Mouse (Mus musculus) urinary bladder, adult 2 months (tissue): ENCODE measurements around the gene Lmf1. TPM values are rescaled to one million over a fixed set of nuclear protein-coding genes. Genes with fewer than 3 reads are reported as not detected.

ENCODE experiments used
- DNase-seq: peaks from one replicate; pipeline ENCODE4 v3.0.0; 2022; ENCODE audit warnings: low spot score
- polyA plus RNA-seq: library from polyadenylated mRNA; depleted of rRNA; stranded (reverse); fragments of >200 nt; gene quantifications from 2 replicates; pipeline ENCODE4 v1.2.3, GENCODE M21; 2012

The Lmf1 gene
- polyA plus RNA-seq, 1 experiment: 12.5 TPM

DNA sequence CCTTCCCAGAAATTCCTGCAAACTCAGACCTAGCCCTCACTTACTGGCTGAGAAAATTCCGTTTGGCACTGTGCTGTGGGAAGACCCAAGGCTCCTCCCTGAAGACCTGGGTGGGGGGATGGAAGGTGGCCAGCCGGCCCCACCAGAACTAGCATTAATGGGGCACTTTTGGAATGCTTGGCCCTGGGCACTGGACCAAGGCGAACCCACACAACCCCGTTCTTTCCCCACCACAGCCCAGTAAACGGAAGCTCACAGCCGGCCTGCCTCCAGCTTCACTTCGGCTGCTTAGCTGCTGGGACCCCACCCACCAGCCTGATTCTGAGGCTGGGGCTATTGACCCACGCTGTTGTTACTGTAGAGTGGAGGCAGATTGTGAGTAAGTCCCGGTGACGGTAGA is 10.7 kb upstream of the Lmf1 start:
- DNase-seq: no peak

DNA sequence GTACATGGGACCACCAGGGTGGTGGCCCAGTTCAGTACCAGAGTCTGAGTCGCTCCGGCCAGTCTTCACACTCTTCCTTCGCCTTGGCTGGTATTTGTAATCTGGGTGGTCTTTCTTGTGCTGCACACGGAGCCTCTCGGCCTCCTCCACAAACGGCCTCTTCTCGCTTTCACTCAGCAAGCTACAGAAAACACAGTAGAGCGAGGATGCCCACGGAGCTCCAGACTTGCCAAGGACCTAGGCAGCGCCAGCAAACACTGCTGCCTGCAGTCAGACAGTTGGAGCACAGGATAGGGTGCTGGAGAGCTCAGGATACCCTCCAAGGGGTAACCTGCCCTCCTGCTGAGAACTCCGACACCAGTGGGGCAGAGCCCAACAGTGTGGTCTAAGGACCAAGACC is 10.0 kb upstream of the Lmf1 start:
- DNase-seq: no peak

DNA sequence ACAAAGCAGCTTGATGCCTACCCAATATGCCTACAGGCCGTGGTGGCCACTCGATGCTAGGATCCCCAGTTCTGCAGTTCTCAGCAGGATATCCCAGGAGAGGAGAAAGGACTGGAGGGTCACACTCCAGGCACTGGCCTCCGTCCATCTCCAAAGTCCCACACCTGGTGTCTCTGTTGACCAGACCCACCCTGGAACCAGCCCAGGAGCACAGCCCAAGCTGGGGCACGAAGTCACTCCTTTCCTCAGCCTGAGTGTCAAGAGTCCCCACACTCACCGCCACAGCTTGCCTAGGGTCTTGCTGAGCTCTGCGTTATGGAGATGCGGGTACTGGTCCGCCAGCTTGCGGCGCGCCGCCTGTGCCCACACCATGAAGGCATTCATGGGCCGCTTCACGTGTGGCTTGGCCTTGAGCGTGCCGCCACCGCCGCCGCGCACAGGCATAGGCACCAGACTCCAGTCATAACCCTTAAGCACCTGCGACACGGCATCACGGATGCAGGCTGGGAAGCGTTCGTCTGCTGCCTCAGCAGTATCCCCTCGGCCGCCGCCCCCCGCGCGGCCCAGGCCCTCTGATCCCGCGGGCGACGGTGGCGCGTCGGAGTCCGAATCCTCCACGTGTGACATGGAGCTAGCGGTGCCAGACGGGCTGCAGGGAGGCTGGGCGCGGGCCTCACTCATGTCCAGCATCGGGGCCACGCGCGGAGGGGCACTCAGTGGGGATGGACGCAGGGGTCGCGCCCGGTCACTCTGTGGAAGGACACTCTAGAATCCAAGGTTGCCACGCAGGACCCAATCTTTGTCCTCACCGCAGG is 8.8 kb upstream of the Lmf1 start:
- no peak for DNase-seq

DNA sequence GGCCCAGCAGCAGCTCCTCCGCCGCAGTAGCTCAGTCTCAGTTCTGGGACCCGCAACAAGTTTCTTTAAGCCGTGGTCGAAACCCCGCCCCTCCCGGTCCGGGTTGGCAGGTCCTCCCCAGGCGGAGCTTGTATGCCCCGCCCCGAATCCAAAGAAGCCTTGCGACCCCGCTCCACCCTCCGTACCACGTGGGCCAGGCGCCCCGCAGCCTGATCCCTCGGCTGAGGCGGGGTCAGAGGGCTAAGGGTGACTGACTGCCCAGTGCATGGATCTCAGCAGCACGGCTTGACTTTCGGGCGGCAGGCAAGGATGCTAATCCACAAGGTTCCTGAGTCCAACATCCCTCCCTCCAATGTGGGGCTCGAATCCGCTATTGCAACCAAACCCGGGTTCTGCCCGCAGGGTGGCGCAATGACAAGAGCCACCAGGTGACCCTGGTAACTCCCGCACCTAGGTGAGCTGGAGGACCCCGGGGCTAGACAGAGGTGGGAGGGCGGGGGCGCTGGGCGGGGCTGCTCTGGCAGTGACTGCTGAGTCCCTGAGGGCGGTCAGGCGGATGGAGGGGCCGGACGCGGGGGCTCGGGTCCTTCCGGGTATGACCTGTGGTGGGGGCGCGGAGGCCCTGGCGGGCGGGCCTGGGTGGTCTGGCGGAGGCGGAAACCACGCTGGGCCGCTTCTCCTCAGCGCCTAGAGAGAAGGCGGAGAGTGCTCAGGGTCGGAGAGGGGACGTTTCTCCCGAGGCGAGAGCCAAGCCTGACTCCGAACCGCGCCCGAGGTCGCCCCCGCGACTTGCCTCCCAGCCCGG is 8.0 kb upstream of the Lmf1 start, which contains the start of gene Sox8:
Gene Sox8, minus strand, starts transcription at position 39 of the 805 bp plus-strand sequence.
- DNase-seq: peak; percentile 44

DNA sequence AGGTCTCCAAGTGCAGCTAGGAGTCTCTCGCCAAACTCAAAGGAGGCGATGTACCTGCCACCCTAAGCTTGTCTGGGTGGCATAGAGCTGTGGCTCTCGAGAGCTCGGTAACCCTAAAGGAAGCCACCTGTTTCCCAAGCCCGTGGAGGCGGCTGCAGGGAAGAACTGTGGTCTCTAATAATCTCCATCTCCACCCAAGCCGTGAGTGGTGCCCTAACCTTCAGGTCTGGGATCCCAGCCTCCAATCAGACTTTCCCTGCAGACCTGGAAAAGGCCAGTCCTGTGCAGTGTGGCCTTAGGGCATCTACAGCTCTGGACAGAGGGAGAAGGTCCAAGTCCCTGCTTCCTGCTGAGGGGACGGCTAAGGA is 7.4 kb upstream of the Lmf1 start:
- no peak for DNase-seq

DNA sequence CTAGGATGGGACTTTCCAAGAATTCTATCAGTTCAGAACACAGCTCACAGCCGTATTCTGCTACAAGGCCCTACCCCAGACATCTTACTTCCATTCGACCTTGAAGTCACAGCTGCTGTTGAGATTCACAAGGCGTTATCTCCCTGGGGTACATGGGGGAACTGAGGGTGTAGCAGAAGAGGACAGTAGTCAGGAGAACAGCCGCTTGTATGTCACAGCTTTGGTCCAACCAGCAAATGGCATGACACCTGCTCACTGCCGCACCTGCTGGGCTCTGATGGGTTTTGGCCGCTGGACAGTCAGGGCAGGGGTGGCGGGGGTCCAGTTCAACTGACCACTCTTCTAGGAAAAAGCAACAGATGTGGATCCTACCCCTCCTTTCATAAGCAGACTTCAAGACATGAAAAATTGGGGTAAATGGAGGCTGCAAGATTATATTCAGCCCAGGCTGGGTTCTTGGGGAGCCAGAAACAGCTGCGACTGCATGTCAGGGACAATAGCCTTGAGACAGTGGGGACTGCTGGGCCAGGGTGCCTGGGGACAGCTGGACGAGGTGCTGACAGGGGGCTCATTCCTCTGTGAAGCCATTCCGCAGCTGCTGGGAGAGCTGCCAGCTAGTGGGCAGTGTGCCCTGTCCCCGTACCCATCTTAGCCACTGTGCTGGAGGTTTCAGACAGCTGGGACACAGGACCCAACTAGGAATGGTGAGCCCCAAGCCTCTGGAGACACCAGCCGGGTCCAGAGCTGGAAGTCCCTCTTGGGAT is 3.5 kb upstream of the Lmf1 start:
- no peak for DNase-seq

DNA sequence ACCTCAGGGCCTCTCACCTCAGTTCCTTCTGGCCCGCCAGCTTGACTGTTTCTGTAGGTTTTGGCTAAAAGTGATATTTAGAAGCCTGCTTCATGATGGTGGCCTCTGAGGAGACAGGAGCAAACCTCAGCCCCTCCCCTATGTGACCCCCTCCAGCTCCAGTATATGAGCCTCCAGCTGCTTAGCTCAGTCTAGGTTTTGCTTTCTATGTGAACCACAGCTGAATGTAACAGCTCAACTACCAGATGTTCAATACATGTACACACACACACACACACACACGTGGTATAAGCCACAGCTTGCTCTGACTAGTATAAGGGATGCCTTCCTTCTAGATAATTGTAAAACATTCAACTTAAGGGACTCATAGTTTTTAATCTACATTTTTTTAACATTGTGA is 2.9 kb upstream of the Lmf1 start:
- DNase-seq: no peak

DNA sequence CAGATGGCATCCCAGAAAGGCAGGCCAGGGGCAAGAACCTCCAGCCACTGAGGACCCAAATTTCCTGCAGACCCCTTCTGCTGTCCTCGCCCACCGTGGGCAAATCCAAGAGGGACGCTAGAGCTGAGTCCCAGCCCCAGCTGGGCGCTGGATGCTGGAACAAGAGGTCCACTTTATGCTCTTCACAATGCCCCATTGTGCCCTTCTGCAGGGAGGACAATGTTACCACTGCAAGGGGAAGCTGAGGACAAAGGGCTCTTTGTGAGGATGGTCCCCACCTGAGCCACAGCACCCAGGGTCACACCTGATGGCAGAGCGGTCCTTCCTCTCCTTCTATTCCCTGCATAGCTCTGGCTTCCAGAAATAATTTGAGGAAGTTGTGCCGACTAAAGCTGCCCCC is 1.6 kb upstream of the Lmf1 start:
- DNase-seq: no peak

DNA sequence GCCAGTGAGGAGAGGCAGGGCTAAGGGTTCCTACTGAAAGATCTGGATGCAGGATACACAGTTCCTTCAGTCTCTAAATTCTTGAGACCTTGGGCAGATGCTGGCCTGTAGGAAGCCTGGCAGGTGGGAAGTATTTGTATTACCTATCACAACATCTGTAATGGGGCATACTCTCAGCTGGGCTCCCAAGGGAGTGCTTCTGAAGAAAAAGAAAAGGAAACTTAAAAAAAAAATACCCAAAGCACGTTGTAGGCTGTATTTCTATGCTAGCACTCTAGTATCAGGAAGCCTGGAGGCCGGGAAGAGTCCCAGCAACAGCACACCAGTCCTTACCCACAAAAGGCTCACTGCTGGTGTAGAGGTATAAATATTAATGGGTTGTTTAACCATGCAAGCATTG is 1.2 kb upstream of the Lmf1 start:
- no peak for DNase-seq

DNA sequence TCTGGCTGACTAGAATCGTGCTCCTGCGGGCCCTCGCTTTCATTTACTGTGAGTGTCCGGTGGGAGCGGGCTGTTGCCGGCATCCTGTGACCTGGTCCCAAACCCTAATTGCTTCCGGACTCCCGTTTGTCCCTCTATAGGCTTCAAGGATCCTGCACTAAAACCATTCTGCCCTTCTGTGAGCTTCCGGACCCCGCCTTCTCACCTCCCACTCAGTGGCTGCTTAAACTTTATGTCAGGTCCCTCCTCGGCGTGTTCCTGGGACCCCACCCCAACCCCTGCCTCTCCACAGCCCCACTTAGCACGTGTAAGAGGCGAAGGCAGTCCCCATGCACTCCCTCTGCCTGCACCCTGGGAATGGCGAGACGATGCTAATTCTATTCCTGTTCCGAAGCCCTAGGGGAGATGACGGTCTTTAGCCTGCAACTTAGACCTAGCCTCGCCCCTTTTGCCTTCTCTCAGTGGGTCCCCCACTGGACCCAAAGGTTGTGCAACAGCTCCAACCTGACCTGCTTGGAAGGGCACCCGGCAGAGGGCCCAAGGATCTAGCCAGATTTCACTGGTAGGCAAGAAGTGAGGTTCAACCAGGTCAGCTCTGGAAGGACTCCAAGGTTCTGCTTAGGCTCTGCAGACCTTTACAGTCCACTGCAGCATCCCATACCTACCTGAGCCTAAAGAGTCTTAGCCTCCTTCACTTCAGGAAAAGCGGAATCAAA is 605 bp downstream of the Lmf1 start:
- DNase-seq: no peak

DNA sequence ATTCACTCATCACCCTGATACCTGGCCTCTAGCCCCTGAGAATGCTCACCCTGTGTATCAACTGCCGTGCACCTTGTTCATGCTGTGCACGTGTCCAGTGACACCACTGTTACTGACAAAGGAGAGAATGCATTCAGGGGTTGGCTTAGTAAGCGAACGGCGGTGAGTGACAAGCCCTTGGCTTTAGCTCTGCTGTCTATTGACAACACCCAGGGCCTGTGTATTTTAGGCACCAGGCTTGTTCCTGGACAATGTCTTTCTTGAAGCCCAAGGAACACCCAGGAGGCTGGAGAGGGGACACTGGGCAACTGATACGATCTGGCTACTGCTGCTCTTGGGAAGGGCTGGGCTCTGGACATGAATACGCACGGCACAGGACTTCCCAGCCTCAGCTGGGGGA is 3.2 kb downstream of the Lmf1 start:
- DNase-seq: no peak

DNA sequence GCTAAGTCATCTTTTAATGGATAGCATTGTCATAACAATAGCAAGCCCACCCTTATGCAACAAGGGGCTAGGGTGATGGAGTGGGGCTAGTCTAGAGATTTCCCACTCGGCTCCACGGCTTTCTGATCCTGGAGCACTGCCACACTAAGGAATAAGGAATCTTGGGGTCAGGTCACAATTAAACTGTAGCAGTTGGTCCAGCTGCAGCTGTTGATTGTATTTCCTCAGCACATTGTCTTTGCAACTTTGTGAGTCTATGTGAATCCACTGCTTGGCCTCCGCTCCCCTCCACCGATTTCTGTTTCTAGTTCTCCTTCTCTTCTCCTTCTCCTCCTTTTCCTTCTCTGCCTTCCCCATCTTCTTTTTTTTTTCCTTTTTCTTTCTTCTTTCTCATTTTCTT is 4.2 kb downstream of the Lmf1 start:
- DNase-seq: no peak

DNA sequence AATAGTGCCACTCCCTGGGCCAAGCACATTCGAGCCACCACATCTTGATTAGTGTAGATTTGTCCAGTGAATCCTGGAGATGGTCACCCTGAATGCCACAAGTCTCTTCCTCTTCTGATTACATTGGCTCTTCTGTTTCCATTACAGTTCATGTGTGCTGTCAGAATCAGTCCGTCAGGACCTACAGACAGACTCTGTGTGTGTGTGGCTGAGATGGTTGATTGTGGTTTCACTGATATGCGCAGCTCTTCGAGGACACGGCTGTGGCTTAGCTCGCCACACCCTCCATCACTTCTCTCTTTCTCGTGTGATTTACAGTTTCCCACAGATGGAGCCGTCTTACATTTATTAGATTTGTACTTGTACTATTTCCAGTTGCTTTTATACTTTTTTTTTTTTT is 5.0 kb downstream of the Lmf1 start:
- DNase-seq: no peak

DNA sequence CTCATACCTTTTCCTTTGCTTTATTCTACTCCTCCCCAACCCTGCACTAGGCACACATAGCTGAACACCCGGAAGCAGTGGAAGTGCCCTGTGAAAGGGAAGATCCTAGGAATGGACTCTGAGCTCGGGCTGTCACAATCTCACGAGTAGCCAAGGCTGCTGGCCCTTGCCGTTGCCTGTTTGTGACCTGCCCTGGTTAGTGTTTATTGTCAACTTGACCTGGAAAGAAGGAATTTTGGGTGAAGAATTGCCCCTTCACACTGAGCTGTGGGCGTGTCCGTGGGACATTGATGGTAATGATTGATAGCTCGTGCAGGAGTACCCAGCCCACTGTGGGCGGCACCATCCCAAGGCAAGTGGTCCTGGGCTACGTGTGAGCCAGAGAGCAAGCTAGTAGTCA is 5.8 kb downstream of the Lmf1 start:
- no peak for DNase-seq

DNA sequence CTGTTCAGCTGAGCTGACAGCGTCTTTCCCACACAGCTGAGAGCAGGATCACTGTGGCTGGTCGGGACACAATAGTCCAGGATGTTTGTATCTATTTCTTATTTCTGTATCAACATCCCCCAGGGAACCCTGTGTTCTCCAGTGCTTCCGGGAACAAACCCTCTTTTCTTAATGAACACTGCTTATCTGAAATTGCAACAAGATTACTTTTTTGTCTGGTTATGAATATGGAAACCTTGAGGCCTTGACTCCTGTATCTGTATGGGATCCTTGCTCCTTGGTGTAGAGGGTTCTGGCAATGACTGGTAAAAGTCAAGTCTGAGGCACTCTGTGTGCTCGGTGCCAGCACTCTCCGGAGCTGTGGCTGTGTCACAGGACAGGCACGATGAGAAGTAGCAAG is 11.2 kb downstream of the Lmf1 start:
- no peak for DNase-seq

DNA sequence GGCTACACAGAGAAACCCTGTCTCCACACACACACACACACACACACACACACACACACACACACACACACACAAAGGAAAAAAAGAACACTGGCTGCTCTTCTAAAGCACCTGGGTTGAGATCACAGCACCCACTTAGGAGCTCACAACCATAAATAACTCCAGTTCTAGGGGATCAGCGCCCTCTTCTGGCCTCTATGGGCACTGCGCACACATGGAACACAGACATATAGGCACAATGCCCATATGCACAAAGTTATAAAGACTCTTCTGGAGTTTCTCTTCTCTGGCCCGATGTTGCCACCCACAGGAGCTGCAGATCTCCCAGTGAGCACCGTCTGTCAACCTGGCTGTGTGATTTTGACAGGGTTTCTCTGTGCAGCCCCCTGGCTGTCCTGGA is 12.1 kb downstream of the Lmf1 start:
- DNase-seq: no peak

DNA sequence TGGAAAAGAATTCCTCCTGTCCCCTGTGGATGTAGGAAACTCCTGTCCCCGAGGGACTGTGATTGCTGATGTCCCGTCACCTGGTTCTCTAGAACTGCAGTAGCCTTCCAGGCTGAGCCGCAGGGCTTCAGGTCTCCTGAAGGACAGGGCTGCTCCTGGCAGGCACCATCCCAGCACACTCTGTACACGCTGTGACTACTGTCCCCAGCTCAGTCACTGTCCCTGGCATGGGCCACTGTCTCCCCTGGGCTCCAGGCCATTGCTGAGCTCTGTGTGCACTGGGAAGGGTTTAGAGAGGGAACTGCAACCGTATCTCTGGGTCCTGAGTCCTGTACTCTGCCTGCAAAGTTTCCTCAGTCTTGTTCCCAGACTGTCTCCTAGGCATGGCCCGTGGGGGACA is 13.5 kb downstream of the Lmf1 start:
- no peak for DNase-seq

DNA sequence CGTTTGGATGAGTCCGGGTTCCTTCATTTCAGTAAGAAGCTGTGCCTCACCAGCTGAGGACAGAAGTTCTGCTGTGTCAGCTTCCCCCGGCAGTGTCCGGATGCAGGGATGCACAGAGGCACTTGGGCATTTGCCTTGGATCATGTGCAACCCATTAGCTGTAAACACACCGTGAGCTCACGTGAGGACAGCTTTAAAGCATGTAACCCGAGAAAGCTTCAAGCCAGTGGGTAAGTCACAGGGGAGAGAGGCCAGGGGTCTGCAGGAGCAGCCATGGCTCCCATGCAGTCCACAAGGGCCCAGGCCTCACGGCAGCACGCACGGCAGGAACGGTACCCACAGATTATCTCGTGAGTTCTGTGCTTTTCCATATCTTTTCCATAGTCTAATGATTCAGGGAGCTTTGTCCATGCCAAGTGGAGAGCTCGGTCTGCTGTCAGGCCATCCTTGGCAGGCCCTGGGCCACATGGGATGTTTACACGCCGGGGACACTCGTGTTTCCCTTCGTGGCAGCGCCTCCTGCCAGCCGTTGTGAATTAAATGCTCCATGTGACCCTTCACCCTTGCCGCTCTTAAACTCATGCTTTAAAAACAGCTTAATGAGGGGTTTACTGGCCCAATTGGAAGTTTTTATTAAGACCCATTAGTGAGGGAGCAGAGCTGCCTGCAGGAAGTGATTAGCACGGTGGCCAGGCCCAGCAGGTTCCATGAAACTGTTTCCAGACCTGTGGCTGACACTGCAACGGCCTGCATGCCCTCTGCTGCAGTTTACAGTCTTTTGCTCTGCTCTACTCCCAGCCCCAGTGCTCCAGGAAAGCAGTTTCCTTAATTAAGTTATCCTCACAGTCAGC is 14.8 kb downstream of the Lmf1 start:
- DNase-seq: no peak

DNA sequence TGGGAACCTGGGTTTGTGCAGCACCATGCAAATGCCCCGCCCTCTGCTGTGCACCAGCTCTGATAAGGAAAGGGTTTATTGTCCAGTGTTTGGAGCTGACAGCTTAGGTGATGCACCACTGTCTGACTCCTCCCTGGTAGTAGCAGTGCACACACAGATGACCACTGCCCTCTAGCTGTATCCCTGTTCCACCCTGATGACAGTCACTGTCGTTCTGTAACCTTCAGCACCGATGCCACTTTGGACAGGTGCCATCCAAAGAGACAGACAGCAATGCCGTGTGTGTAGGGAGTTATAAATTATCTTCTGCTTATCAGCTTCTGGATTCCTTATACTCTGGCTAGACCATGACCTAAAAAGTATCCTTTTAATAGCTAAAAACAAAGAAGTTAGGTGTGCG is 16.6 kb downstream of the Lmf1 start:
- DNase-seq: no peak

DNA sequence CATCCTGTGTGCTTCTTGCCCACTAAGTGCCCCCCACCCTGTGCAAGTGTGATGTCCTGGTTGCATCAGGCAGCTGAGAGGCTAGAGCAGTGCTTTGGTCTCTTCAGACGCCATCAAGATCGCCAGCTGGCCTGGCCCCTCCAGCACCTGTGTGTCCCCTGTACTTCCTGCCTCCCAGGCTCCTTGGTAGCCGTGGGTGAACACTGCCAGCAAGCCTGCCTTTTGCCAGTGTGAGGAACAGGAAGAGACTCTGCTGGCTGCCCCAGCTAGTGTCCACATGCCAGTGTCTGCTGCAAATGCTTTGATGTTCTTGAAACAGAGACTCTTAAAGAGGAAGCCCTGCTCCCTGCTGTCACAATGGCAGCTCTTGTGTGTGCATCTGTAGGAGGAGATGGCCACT is 18.7 kb downstream of the Lmf1 start:
- no peak for DNase-seq

DNA sequence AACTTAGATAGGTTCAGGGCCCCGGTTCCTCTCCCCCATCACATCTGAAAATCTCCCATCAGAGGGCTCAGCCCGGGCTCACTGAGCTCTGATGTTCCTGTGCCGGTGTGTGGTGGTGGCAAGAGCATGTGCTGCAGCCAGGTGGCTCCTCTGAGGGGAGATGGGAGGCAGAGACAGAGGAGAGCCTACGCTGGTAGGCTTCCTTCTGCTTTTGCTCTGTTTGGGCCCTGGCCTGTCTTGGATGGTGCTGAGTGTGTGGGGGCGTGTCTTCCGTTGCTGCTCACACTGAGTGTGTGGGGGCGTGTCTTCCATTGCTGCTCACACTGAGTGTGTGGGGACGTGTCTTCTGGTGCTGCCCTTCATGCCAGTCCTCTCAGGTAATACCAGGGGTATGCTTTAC is 23.5 kb downstream of the Lmf1 start:
- DNase-seq: no peak
